Mouse (Mus musculus): ENCODE data around the gene Mllt1. TPM values are rescaled to one million over a fixed set of nuclear protein-coding genes. Genes with fewer than 3 reads are reported as not detected.

Mllt1 gene
- total RNA-seq (2017): 13.0 and 13.8 TPM in 2 replicates

DNA sequence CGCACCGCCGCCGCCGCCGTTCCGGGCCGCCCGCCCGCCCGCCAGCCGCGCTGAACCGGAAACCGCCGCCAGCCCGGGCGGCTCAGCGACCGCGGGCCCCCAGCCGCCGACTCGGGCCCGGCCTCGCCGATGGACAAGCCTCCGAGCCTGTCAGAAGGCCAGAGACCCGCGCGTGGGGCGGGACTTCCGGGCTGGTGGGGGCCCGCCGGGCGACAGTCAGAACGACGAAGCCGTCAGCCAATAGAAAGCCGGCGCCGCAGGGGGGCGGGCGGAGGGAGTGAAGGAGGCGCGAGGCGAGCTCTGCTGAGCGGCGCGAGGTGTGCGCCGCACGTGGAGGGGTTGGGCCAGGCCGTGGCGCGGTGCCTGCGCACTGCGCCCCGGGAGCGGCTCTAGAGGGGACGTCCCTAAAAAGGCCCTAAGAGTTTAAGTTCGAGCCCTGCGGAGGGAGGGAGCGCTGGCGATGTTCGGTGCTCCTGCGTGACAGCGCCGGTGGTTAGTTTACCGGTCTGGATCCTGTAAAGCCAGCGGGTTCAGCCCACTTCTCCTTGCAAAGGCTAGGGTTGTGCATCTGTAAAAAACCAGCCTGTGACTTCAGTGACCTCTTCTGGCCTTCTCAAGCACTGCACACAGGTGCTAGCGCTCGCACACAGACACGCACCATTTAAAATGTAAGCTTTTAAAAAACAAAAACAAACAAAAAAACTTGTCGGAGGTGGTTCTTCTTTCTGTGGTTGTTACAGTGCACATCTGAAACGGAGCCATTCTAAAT lies at the start of gene Mllt1:
Gene Mllt1, minus strand, starts transcription at position 53 of the 769 bp plus-strand sequence.
- peak; percentile 91 for ATAC-seq (ENCODE audit: extremely low read depth, insufficient number of reproducible peaks, low FRiP score, poor library complexity, severe bottlenecking)

DNA sequence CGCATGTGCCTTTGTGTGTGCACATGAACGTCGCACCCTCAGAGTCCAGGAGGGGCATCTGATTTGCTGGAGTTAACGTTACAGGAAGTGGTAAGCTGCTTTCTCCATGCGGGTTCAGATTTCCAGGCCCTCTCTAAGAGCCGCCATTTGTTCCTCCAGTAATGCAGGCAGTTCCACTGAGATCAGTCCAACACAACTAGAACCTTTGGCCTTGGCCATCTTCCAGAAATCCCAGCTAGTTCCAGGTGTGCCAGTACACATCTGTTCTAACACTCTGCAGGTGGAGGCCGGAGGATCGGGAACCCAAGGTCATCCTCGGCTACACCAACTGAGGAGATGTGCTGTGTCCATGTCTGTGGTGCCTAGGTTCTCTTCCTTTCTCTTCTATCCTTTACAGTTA lies 49.7 kb upstream of the Mllt1 start:
- no peak for ATAC-seq (ENCODE audit: extremely low read depth, insufficient number of reproducible peaks, low FRiP score, poor library complexity, severe bottlenecking)

DNA sequence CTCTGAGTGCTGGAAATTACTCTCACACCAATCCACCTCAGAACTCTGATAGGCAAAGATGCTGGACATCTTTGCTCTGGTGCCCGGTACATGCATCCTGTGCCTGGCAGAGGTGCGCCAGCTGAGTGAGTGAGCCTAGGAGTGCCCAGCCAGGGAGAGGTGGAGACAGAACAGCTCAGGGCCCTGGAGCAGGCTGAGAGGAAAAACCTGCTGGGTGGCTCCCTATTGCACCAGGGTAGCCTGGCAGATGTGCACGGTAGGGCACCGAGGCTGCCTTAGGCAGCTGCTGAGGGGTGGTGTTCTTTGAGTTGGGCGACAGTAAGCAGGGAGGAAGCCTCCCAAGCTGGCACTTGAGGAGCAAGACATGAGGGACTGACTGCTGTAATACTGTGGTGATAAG lies 46.8 kb upstream of the Mllt1 start, which contains the start of gene Acer1:
Gene Acer1, minus strand, starts transcription at position 114 of the 400 bp plus-strand sequence.
- ATAC-seq (ENCODE audit: extremely low read depth, insufficient number of reproducible peaks, low FRiP score, poor library complexity, severe bottlenecking): no peak

DNA sequence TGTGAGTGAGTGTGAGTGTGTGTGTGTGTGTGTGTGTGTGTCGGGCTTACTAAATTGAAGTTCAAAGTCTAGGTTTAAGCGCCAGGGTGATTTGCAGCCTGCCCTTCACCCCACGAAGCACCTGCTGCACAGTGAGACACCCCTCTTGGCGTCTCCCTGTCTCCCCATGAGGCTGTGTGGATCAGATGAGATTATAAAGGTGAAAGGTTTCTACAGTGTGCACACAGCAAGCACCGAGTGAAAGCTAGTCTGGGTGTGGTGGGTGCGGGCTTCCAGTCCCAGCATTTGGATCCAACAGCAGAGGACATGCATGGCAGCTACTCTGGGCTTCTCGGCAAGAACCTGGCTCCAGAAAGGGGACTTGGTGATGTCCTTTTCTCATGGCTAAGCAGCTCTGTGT lies 45.8 kb upstream of the Mllt1 start:
- ATAC-seq (ENCODE audit: extremely low read depth, insufficient number of reproducible peaks, low FRiP score, poor library complexity, severe bottlenecking): no peak

DNA sequence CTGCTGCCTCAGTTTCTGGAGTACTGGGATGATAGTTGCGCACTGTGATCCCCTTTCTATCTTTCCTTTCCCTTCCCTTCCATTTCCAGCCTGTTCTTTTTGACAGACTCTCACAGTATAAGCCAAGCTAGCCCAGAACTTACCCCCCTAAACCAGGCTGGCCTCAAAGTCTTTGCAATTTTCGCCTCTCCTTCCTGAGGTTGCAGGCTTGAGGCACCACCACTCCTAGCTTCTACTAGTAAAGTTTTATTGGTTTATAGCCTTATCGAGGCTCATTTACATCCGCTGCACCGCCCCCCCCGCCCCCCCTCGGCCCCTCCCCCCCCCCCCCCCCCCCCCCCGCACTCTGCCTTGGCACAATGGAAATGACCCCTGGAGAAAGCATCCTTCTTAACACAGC lies 44.3 kb upstream of the Mllt1 start:
- ATAC-seq (ENCODE audit: extremely low read depth, insufficient number of reproducible peaks, low FRiP score, poor library complexity, severe bottlenecking): no peak

DNA sequence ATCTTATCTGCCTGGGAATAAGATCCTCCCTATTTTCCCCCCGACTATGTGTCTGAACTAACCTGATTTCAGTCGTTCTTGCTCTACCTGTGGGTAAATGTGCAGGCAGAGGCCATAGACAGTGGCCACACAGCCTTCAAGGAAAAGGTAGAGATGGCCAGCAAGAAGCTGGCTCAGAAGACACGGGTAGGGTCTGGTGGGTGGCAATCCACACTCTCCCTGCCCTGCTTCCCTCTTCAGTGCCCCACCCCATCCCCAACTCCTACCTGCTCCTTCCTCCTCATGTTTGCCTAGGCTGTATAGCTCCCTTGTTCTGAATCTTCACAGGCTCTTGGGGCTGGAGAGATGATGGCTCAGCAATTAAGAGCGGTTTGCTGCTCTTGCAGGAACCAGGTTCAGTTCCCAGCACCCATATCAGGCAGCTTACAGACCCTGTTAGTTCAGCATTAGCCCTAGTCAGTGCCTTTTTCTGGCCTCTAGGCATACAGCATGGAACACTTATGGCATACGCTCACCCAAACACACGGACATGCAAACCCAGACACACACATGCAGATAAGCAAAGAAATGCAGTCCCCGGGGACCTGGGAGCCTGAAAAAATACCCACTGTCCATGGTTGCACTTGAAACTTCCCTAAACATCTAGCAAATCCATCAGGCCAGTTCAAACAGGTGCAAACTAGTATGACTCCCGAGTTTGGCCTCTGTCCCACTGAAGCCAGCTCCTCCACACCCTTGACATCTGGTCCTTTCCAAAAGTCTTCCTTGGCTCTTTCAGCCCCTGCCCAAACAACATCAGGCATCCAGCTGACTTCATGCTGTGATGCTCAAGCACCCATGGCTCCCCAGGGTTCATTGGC lies 41.5 kb upstream of the Mllt1 start:
- no peak for ATAC-seq (ENCODE audit: extremely low read depth, insufficient number of reproducible peaks, low FRiP score, poor library complexity, severe bottlenecking)

DNA sequence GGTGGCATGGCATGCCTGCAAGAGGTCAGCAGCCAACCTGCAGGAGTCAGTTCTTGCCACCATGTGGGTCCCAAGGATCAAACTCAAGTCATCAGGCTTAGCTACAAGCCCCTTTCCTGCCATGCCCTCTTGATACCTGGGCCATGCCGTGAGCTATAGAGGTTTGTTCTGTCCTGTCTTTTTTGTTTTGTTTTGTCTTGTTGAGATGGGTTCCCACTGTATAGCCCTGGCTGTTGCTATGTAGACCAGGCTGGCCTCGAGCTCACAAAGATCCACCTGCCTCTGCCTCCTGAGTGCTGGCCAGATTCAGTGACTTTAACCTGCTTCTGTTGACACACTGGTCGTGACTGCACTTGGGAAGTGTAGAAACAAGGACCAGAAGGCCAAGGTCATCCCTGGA lies 40.2 kb upstream of the Mllt1 start:
- ATAC-seq (ENCODE audit: extremely low read depth, insufficient number of reproducible peaks, low FRiP score, poor library complexity, severe bottlenecking): no peak

DNA sequence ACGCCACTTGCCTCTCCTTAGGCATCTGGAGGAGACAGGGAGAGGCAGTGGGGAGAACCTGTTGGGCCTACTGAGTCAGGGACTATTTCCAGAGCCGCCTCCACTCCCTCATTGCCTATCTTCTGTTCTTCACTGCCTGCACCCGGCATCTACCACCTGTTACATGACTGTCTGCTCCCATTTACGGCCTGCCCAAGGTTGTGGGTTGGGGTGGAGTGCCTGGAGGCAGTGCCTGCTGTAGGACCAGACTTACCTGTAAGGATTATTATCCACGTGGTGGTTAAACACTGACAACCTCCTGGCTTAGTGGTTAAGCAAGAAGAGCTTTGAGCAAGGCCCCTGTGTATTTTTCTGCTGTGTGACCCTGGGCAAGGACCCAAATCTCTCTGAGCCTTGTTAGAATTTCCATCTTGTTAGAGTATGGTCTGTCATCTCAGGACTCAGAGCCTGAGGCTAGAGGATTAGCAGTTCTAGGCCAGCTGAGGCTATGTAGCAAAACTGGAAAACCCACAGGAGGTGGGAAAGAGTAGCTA lies 39.6 kb upstream of the Mllt1 start:
- no peak for ATAC-seq (ENCODE audit: extremely low read depth, insufficient number of reproducible peaks, low FRiP score, poor library complexity, severe bottlenecking)

DNA sequence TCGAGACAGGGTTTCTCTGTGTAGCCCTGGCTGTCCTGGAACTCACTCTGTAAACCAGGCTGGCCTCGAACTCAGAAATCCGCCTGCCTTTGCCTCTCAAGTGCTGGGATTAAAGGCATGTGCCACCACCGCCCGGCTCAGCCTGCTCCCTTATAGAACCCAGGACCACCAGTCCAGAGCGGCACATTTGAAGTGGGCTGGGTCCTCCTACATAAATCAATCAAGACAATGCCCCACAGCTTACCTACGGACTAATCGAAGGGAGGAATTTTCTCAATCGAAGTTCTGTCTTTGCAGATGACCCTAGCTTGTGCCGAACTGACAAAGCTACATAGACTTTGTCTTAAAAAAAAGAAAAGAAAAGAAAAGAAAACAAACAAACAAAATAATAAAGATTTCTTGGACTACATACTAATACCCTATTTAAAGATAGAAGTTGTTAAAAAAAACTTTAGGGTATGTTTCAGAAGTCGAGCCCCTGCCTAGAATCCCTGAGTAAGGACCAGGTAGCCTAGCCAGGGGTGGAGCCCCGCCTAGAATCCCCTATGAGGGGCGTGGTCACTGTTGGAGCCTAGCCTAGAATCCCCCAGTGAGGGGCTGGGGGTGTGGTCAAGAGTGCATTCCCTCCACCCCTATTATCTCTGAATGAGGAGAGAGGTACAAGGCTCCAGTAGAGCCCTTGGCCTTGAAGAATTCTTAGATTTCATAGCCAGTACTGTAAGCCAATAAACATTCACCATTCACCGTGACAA lies 38.9 kb upstream of the Mllt1 start:
- no peak for ATAC-seq (ENCODE audit: extremely low read depth, insufficient number of reproducible peaks, low FRiP score, poor library complexity, severe bottlenecking)

DNA sequence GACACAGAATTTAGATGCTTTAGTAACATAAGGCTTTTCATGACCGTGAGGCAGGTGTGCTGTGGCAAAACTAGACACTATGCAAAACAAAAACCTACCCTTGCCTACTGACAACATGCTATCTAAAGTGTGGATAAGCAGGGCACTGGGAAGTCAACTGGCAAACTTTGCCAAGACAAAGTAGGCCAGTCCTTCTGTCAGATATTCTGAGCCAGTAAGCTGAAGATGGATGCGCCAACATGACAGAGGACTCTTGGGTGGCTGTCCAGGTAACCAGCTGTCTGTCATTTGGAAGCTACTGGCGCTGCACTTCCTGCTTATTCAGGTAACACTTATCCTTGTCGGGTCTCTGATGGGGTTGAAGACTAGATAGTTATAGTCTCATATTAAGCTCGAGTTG lies 34.9 kb upstream of the Mllt1 start:
- ATAC-seq (ENCODE audit: extremely low read depth, insufficient number of reproducible peaks, low FRiP score, poor library complexity, severe bottlenecking): no peak

DNA sequence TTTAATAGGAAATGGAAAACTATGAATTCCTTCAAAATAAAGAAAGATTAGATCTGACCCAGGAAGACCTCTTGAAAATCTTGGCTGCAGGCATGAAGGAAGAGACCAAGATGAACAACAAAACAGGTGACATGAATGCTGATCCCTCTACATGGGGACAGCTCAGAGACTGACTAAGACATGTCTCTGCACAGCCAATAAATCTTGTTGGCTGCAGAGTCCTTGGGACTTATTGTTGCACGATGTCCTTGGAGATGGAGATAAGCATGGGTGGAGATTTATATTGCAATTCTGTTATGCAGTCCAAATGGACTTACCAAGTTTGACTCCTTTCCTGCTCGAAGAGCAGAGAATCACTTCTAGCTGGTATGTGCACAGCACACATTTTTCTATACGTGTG lies 34.1 kb upstream of the Mllt1 start:
- ATAC-seq (ENCODE audit: extremely low read depth, insufficient number of reproducible peaks, low FRiP score, poor library complexity, severe bottlenecking): no peak

DNA sequence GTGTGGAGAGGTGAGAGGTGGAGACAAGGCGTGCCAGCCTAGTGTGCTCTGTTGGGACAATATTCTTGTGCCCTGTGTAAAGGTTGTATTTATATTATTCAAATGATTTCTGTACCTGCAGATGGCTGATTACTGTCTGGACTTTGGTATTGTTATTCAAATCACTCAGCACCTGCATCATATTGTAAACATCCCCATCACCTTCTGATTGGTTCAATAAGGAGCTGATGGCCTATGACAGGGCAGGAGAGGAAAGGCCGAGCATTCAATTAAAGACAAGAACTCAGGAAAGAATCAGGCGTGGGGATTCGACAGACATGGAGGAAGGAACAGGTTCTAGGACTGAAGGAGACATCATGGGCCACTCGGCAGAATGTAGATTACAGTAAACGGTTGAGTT lies 28.4 kb upstream of the Mllt1 start:
- no peak for ATAC-seq (ENCODE audit: extremely low read depth, insufficient number of reproducible peaks, low FRiP score, poor library complexity, severe bottlenecking)

DNA sequence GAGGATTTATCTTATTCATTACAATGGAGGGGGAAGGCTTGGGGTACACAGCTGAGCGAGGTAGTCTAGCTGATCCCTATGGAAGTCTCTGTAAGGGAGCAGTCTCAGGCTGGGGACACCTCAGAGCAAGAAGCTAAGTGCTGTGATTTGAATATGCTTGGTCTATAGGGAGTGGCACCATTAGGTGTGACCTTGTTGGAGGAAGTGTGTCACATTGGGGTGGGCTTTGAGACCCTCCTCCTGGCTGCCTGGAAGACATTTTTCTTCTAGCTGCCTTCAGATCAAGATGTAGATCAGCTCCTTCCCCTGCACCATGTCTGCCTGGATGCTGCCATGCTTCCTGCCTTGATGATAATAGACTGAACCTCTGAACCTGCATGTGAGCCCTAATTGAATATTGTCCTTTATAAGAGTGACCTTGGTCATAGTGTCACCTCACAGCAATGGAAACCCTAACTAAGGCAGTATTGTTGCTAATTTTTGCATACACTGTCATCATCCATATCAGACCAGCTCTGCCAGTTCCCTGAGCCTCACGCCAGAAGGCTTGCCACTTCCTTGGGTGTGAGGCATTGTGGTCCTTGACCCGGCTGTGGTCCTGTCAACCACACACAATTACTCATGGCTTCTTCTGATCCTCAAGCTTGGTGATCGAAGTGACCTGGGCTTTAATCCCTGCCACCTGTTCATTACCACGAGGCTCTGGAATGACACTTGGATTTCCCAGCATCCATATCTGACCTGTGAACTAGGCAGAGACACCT lies 27.6 kb upstream of the Mllt1 start:
- ATAC-seq (ENCODE audit: extremely low read depth, insufficient number of reproducible peaks, low FRiP score, poor library complexity, severe bottlenecking): no peak

DNA sequence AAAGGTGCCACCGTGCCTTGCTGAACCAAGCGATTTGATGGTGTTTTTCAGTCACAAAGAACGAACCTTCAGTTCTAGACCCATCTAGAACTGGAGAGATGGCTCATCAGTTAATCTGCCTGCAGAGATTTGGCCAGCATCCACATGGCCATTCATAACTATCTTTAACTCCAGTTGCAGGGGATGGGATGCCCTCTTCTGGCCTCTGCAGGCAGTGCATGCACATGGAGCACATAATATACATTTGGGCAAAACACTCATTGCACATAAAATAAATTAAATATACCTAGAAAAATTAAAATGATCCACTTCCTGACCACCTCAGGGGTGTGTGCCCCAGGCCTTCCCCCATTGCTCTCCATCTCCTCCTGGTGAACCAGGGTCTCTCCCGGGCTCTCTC lies 26.7 kb upstream of the Mllt1 start:
- no peak for ATAC-seq (ENCODE audit: extremely low read depth, insufficient number of reproducible peaks, low FRiP score, poor library complexity, severe bottlenecking)

DNA sequence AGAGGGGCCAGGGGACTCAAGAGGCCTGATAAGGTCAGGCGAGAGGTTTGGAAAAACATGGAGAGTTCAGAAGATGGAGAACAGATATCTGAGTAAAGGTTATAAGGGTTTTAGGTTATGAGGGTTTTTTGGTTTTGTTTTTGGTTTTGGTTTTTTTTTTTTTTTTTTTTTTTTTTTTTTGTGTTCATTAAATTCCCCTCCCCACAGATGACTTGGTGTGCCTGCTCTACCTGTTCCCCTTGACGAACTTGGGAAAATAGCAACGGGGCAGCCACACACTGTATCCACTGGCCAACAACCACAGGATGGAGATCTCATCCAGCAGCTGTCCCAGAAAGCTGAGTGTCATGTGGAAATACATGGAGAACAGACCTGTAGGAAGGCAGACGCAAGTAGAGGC lies 23.5 kb upstream of the Mllt1 start:
- no peak for ATAC-seq (ENCODE audit: extremely low read depth, insufficient number of reproducible peaks, low FRiP score, poor library complexity, severe bottlenecking)

DNA sequence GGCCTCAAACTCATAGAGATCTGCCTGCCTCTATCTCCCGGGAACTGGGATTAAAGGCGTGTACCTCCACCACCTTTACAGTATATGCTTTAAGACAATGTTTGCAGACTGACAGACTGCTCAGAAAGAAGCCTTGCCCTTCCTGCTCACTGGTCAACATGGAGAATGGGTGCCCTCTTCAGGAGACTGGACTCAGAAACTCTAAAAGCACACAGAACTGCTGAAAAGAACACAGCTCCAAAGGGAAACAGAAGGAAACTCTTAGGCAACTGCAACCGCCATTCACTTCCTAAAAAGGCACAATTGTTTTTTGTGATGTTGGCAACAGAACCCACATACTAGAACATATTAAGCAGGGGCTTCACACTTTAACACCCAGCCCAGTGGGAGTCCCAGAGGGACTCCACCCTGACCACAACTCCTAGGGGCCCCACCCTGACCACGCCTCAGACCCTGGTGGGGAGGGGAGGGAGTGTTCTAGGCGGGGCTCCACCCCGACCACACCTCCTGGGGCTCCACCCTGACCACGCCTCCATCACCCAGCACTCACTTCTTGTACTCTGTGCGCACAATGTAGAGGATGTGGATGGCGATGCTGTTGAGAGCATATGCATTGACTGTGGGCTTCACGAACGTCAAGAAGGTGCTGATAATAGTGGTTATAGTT lies 22.7 kb upstream of the Mllt1 start:
- peak; percentile 92 for ATAC-seq (ENCODE audit: extremely low read depth, insufficient number of reproducible peaks, low FRiP score, poor library complexity, severe bottlenecking)

DNA sequence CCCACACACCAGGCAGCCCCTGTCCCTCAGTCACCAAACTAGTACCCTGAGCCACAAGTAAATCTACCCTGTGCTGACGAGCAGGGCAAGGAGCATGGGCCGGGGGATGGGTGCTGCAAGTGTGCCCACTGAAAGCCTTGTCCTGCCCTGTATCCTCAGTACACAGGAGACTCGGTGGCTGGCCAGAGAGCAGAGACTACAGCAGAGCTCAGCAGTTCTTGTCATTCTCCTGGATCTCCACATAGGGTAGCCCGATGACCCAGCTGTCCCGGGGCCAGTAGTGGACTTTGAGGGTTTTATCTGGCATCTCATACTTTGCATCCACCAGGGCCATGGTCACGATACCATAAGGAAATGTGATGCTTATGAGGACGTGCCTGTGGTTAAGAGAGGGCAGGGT lies 19.7 kb upstream of the Mllt1 start:
- ATAC-seq (ENCODE audit: extremely low read depth, insufficient number of reproducible peaks, low FRiP score, poor library complexity, severe bottlenecking): no peak

DNA sequence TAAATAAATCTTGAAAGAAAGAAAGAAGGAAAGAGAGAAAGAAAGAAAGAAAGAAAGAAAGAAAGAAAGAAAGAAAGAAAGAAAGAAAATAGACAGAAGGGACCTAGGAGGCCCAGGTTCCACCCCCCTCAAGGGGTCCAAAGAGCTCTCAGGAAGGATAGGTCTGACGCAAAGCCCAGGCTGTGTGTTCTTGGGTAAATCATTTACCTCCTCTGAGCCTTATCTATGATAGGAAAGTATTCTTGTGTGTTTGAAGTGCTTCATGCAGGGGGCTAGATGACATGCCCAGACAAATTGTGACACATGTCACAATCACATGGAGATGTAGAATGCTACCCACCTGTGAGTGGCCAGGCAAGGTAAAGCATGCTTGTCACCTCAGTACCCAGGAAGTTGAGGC lies 17.4 kb upstream of the Mllt1 start:
- no peak for ATAC-seq (ENCODE audit: extremely low read depth, insufficient number of reproducible peaks, low FRiP score, poor library complexity, severe bottlenecking)
